Mouse (Mus musculus) stomach, embryonic 16.5 days (tissue): ENCODE results near the gene Cep97. TPM values are rescaled to one million over a fixed set of nuclear protein-coding genes. Genes with fewer than 3 reads are reported as not detected.
A peak's percentile ranks its signal among the peaks of the same experiment; 100 is the strongest.
"Not testable (repeated sequence)": the region's sequence is repeated elsewhere in the genome, so short reads cannot be mapped to it uniquely, and the experiment has no call there.

Source experiments
- ATAC-seq: fragments of 200-750 bp; cut with Nextera tagmentation; 2 replicates; pipeline ENCODE4 v1.8.0; 2017; ENCODE audit warnings: moderate number of reproducible peaks, moderate TSS enrichment; ENCODE audit not compliant: insufficient read depth, low FRiP score
- H3K27ac ChIP-seq: fragments of 300-500 bp; sonication (generic); 2 replicates; pipeline ENCODE4 v1.5.1; 2014; ENCODE audit warnings: low read length
- H3K27me3 ChIP-seq: fragments of 300-500 bp; sonication (generic); 2 replicates; pipeline ENCODE4 v1.6.1; 2014; ENCODE audit warnings: low read length, control low read depth, mixed read lengths; ENCODE audit not compliant: control insufficient read depth, insufficient read depth
- H3K36me3 ChIP-seq: fragments of 300-500 bp; sonication (generic); 2 replicates; pipeline ENCODE4 v1.6.1; 2014; ENCODE audit warnings: low read length; ENCODE audit not compliant: control insufficient read depth, insufficient read depth
- H3K4me1 ChIP-seq: fragments of 300-500 bp; sonication (generic); 2 replicates; pipeline ENCODE4 v1.6.1; 2014; ENCODE audit warnings: low read length, control low read depth, mixed read lengths; ENCODE audit not compliant: control insufficient read depth, insufficient read depth
- H3K4me2 ChIP-seq: fragments of 300-500 bp; sonication (generic); 2 replicates; pipeline ENCODE4 v1.6.1; 2014; ENCODE audit warnings: low read depth, low read length, mixed read lengths
- H3K4me3 ChIP-seq: fragments of 300-500 bp; sonication (generic); replicated peaks from 2 replicates; pipeline ENCODE4 v1.5.1; 2014; ENCODE audit warnings: mild to moderate bottlenecking, low read length
- H3K9ac ChIP-seq: fragments of 300-500 bp; sonication (generic); 2 replicates; pipeline ENCODE4 v1.6.1; 2014; ENCODE audit warnings: low read length
- H3K9me3 ChIP-seq: fragments of 300-500 bp; sonication (generic); replicated peaks from 2 replicates; pipeline ENCODE4 v1.6.1; 2016; ENCODE audit warnings: low read length, control low read depth; ENCODE audit not compliant: control insufficient read depth
- WGBS: fragments of 180-500 bp; shearing (Covaris S2); extraction: QIAGEN DNeasy Blood & Tissue Kit; methylation state at CpG from one replicate; pipeline ENCODE4 v1.1.7; 2014; 5-methylcytosine and 5-hydroxymethylcytosine counted together
- polyA plus RNA-seq: library from polyadenylated mRNA; unstranded; fragments of >200 nt; fragmentation: Nextera tagmentation; extraction: Ambion mirVana; gene quantifications from 2 replicates; pipeline ENCODE4 v1.2.1, GENCODE M21; 2015

The Cep97 gene
- polyA plus RNA-seq, 1 experiment from 2014 or later, result 6.8 TPM

- Histone ChIP-seq H3K27ac (0 out of 2 replicates have a peak overlapping the region, but pooled peaks have one; percentile 14), H3K9ac (no peak overlapping the region), H3K27me3 (no peaks in the 10 kb centered on the region), H3K9me3 (no peaks in the 10 kb centered on the region), H3K36me3 (no peaks in the 10 kb centered on the region), H3K4me3 (no peak overlapping the region), H3K4me1 (no peaks in the 10 kb centered on the region), H3K4me2 (no peak overlapping the region)
- ATAC-seq, result no peak
- 61% methylated on average over 3 of the region's 3 CpGs for WGBS
These were observed 15.8 kb upstream of the Cep97 start for GRCm38 (mm10) chr16:55950462-55950861.

DNA sequence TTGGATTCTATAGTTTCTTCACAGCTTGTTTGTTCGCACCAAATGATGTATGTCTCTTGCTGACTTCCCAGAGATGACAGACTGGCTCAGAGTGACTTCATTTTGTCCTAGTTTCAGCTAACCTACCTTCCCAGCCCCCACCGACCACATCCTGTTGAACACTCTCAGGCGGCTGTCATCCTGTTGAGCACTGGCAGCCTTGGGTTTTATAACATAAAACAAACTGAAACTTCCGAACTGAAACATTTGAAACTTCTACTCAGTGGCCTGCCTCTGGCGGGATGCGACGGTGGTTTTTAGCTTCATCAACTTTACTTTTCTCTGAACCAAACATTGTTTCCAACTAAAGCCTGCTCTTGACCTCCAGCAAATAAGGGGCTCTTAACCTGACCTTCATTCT, 14.3 kb upstream of the Cep97 start:
- 36% methylated on average over 7 of the region's 7 CpGs for WGBS
- Histone ChIP-seq H3K9me3 (no peaks in the 10 kb centered on the region), H3K4me2 (no peak overlapping the region), H3K4me3 (no peak overlapping the region), H3K36me3 (no peaks in the 10 kb centered on the region), H3K27ac (no peak overlapping the region), H3K4me1 (no peaks in the 10 kb centered on the region), H3K9ac (no peak overlapping the region), H3K27me3 (no peaks in the 10 kb centered on the region)
- ATAC-seq, result no peak

DNA sequence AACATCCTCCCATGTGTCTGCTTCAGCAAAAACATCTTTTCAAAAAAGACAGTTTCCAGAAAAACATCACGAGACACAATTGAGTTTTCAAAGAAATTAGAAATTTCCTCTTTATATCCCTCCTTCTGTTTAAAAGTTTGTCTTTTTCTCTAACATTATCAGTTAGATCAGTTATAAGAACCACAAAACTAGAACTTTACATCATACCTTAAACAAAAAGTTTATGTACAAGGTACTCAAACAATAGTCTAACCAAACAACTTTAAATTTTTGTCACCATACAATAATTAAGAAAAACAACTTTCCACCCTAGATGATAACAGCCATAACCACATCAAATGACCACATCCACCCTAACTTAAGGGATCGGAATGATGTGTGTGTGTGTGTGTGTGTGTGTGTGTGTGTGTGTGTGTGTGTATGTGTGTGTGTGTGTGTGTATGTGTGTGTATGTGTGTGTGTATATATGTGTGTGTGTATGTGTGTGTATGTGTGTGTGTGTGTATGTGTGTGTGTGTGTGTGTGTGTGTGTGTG, 13.3 kb upstream of the Cep97 start:
- H3K4me2 ChIP-seq, H3K9me3 ChIP-seq, H3K4me1 ChIP-seq, H3K27ac ChIP-seq, H3K4me3 ChIP-seq, H3K9ac ChIP-seq, H3K36me3 ChIP-seq, ATAC-seq, H3K27me3 ChIP-seq: not testable (repeated sequence)
- 84% methylated on average over 2 of the region's 2 CpGs for WGBS

GRCm38 (mm10) chr16:55947266-55947665, 12.6 kb upstream of the Cep97 start:
- no peak overlapping the region for H3K4me2 ChIP-seq
- 63% methylated on average over 3 of the region's 3 CpGs for WGBS
- no peaks in the 10 kb centered on the region for H3K9me3 ChIP-seq
- ATAC-seq, result no peak
- H3K27ac ChIP-seq, result no peak overlapping the region
- H3K4me3 ChIP-seq, result no peak overlapping the region
- no peaks in the 10 kb centered on the region for H3K36me3 ChIP-seq
- no peak overlapping the region for H3K9ac ChIP-seq
- no peaks in the 10 kb centered on the region for H3K4me1 ChIP-seq
- no peaks in the 10 kb centered on the region for H3K27me3 ChIP-seq

GRCm38 (mm10) chr16:55940781-55941180, 6.1 kb upstream of the Cep97 start:
- Histone ChIP-seq H3K9me3 (no peaks in the 10 kb centered on the region), H3K27ac (no peak overlapping the region), H3K36me3 (no peaks in the 10 kb centered on the region), H3K4me2 (no peak overlapping the region), H3K27me3 (no peaks in the 10 kb centered on the region), H3K4me3 (no peak overlapping the region), H3K4me1 (no peaks in the 10 kb centered on the region), H3K9ac (no peak overlapping the region)
- no peak for ATAC-seq
- WGBS, result 84% methylated on average over 4 of the region's 4 CpGs

DNA sequence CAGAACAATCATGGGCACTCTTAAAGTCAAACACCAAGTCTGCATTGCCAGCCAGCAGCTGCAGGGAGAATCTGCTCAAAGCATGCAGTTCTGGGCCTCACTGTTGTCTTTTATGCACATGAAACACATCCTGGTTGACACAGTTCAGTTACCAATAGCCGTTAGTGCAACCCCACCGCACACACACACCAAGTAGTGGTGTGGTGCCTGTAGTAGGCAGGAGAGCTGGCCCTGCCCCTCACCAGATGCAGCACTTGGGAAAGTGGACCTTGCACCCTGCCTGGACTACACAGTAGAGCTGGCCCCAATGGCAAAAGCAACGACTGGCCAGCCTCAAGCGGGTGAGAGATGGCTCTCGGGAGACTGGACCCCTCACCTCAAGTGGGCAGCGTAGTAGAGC, 5.0 kb upstream of the Cep97 start:
- H3K27me3 ChIP-seq, result no peaks in the 10 kb centered on the region
- H3K4me2 ChIP-seq, result no peak overlapping the region
- no peaks in the 10 kb centered on the region for H3K4me1 ChIP-seq
- no peaks in the 10 kb centered on the region for H3K36me3 ChIP-seq
- H3K27ac ChIP-seq, result no peak overlapping the region
- 80% methylated on average over 6 of the region's 6 CpGs for WGBS
- H3K9me3 ChIP-seq, result no peaks in the 10 kb centered on the region
- ATAC-seq, result no peak
- no peak overlapping the region for H3K4me3 ChIP-seq
- H3K9ac ChIP-seq, result no peak overlapping the region

DNA sequence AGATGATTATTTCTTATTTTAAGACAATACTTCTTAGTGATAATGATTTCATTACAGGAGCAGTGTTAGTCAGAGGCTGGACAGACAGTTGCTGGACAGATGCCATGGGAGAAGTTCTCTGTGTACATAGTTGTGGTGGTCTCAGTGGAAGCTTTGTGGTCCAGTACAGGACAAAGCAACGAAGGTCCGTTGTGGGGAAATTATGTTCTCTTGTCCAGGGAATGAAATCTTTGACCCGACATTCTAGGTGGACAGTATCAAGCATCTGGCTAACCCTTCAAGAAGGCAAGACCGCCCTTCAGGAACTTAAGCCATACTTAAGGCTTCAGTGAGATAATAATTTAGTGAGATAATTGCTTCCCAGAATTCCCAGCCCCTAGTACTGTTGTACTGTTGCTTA, 4.1 kb upstream of the Cep97 start:
- Histone ChIP-seq H3K27me3 (no peaks in the 10 kb centered on the region), H3K4me1 (no peaks in the 10 kb centered on the region), H3K27ac (no peak overlapping the region), H3K9ac (no peak overlapping the region), H3K9me3 (no peaks in the 10 kb centered on the region), H3K4me2 (no peak overlapping the region), H3K4me3 (no peak overlapping the region), H3K36me3 (no peaks in the 10 kb centered on the region)
- no peak for ATAC-seq
- 79% methylated on average over 4 of the region's 4 CpGs for WGBS

DNA sequence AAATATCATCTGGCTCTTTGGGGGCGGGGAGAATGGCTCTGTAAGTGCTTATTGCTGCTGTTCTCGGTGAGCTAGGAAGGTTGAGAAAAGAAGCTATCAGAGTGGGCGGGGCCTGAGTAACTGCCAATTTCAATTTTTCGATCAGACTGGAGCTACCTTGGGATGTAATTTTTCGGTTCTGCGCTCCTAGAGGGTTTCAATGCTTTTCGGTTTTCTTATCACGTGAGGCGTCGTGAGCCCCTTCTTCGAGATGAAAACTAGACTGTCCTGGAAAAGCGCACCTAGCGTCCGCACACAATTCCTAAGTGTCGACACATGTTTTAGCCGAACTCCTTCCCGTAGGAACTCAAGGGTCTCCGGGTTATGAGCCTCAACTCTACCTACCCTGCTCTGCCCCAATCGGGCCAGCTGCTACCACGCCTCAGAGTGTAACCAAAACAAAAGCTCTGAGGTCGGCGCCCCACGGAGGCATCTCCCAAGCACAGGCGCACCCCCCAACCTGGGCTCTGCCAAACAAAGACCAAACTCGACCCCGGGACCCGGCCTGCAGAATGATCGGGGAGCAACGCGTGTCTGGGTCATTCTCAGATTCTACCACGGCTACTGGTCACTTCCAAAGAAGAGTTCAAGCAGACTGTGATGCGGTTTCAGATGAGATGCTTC, 843 bp downstream of the Cep97 start:
- H3K4me3 ChIP-seq, result peak overlapping the region; percentile 90
- H3K9me3 ChIP-seq, result no peaks in the 10 kb centered on the region
- H3K36me3 ChIP-seq, result no peaks in the 10 kb centered on the region
- peak overlapping the region; percentile 83 for H3K9ac ChIP-seq
- peak overlapping the region; percentile 46; the same call in 1 of the 2 replicates for H3K27ac ChIP-seq
- H3K27me3 ChIP-seq, result no peaks in the 10 kb centered on the region
- peak overlapping the region; percentile 71 for H3K4me2 ChIP-seq
- peak; percentile 17 for ATAC-seq
- no peaks in the 10 kb centered on the region for H3K4me1 ChIP-seq
- WGBS, result under 1% methylated on average over 32 of the region's 32 CpGs

DNA sequence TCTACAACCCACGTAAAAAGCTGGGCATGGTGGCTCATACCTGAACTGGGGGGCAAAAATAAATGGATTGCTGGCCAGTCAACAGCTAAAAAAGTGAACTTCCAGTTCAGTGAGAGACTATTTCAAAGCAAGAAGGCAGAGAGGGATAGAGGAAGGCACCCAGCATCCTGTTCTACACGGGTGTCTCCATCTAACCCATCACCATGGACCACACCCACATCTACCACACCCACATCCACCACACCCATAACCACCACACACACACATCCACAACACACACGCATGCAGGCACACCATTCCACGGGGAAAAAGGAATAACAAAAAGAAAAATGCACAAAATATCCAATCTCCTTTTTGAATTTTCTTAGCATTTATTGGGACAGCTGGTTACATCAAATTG, 10.6 kb downstream of the Cep97 start:
- ATAC-seq, result no peak
- WGBS, result 86% methylated on average over 4 of the region's 4 CpGs
- 0 out of 2 replicates have a peak, but pooled peaks cover 1% of the 10 kb centered on the region for H3K36me3 ChIP-seq

More for the DNA sequence above, 10.6 kb downstream of the Cep97 start:
- no peaks in the 10 kb centered on the region for H3K27me3 ChIP-seq
- no peak overlapping the region for H3K4me2 ChIP-seq
- no peak overlapping the region for H3K27ac ChIP-seq
- no peaks in the 10 kb centered on the region for H3K9me3 ChIP-seq
- no peak overlapping the region for H3K4me3 ChIP-seq
- H3K4me1 ChIP-seq, result no peaks in the 10 kb centered on the region
- no peak overlapping the region for H3K9ac ChIP-seq
